Mouse (Mus musculus) T-helper 17 cell (primary cell): ENCODE results near the gene Fxyd6.

Experiments used
- in situ Hi-C, 2 experiments: fragments of 300-600 bp; cut with MboI, MseI; formaldehyde crosslinking; loops; 1 replicate in 1 of 2; 2 replicates in 1 of 2; pipeline ENCODE4 v1.15.1; 2025; ENCODE audit warnings: high pct_unique_total_duplicates in 2 of 2

The Fxyd6 gene

GRCm38 (mm10) chr9:45370117-45370561 lies at the start of gene Fxyd6:
Fxyd6 (plus strand) TSS chr9:45370185.
- in situ Hi-C loops: loop anchor here in 1 of 2 experiments (25.0 kb wide), 1 partner anchor 1617 kb away; the partner anchor contains the start of gene Gm4791

DNA sequence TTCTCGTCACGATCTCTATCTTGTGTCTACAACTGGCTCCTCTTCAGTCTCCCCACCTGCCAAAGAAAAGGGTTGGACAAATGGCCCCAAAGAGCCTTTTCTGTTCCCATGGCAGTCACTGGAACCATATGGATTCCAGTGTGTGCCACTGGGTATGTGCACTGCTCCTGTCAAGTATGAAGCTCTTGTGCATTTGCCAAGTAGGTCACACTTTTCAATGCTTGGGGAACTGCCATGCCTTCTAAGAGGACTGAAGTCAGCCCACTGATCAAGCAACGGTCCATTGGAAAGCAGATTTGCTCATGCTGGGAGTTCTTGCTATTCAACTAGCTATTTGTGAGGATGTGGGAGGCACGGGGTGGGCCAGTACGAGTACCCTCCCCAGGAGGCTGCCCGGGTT lies 48.5 kb upstream of the Fxyd6 start:
- in situ Hi-C loops: no loop called here

GRCm38 (mm10) chr9:45321946-45322430 lies 48.0 kb upstream of the Fxyd6 start:
- in situ Hi-C loops: no loop called here

DNA sequence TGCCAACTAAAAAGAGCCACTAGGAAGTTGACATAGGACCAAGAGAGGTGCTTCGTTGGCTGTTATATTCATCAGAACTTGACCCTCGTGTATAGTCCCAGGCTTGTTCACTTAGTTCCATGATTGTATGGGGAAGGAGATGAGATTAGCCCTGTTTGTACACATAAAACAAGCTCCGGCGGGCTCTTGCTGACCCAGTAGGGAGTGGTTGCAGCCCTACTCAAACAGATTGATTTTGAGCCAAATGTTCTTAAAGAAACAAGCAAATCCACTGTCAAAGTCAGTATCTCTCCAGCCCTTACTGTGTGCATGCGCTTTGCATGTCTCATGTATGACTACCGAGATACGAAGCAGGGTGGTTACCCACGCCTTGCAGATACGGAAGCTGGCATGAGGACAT lies 43.6 kb upstream of the Fxyd6 start:
- in situ Hi-C loops: no loop called here

DNA sequence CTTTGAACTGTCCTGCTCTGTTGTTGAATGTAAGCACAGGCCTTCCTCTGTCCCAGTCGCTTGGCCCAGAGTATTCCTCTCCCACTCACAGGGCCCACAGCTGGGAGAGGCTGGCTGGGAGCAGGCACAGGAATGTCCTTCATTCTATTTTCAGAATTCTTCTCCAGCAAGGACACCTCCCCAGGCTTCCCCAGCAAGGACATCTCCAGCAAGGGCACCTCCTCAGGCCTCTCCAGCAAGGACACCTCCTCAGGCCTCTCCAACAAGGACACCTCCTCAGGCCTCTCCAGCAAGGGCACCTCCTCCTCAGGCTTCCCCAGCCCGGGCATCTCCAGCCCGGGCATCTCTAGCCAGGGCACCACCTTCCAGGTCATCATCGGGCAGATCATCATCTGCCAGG lies 41.7 kb upstream of the Fxyd6 start:
- in situ Hi-C loops: no loop called here

GRCm38 (mm10) chr9:45329577-45329976 lies 40.4 kb upstream of the Fxyd6 start:
- in situ Hi-C loops: no loop called here

DNA sequence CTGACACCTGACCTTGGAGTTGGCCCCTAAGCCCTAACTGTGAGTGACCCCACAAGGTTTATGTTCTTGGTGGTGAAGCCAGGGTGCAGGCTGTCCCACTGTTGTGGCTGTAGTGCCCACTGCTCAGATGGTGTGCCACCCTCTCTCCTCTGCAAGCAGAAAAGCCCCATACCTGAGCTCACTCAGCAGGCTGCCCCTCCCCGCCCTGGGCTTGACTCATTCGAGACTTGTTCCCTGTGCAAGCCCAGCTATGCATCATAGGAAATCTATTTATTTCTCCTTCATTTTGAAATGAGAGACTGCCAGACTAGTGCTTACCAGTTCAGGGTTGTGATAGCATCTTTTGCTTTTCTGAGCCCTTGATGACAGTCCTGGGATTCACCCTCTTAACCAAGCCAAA lies 32.6 kb upstream of the Fxyd6 start:
- in situ Hi-C loops: no loop called here

- in situ Hi-C loops: no loop called here
Observed at GRCm38 (mm10) chr9:45343066-45343465, 26.9 kb upstream of the Fxyd6 start.

GRCm38 (mm10) chr9:45345516-45345915 lies 24.5 kb upstream of the Fxyd6 start:
- in situ Hi-C loops: no loop called here

DNA sequence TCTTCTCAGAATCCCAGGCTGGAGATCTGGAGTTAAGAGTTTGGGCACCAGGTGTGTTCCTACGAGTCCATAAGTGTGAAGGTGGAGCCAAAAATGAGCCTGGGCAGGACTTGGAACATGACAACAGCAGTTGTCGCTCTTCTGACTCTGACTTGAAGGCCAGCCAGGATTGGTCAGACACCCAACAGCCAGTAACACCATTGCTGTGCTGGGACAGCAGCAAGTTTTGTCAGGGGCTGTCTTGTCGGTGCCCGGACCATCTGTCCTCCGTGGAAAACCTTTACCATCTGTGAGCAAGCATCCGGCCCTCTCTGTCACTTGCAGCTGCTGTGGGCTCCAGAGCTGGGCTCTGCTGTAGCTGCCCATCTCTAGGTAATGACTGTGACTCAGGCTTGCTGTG lies 23.7 kb upstream of the Fxyd6 start:
- in situ Hi-C loops: no loop called here

DNA sequence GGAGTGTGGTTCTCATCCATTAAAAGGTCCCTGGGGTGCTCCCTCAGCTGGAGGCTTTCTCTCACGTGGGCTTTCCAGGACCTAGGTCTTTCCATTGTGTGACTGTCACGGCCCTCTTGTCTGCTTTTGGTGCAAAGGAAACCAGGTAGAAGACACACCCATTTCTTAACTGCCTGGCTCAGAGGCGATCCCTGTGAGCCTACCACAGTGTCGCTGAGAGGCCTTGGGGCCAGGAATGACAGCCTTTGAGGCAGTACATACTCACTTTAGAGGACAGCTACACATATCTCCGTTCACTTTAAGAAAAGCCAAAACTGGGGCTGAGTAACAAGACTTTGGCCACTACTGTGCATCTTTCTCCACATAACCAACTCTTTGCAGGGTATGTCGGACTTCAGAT lies 21.4 kb upstream of the Fxyd6 start:
- in situ Hi-C loops: no loop called here

GRCm38 (mm10) chr9:45349181-45349580 lies 20.8 kb upstream of the Fxyd6 start:
- in situ Hi-C loops: no loop called here

DNA sequence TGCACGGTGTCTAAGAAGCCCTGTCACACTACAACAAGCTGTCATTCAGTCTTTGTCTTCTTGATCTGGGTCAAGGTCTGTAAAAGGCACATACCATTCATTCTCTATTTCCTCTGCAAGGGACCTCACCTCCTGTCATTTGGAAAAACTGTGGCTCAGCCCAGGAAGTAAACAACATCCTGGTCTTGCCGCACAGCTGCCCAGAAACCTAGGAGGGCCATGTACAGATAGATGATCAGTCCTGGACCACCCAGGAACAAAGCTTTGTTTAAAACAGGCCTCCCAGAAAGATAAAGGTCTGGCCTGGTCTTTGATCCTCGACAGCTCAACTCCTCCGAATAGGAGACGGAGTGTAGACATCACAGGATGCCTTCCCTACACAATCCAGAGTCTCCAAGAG lies 20.1 kb upstream of the Fxyd6 start:
- in situ Hi-C loops: loop anchor here in 1 of 2 experiments (25.0 kb wide), 1 partner anchor 1637 kb away; the partner anchor contains the start of gene Gm4791

DNA sequence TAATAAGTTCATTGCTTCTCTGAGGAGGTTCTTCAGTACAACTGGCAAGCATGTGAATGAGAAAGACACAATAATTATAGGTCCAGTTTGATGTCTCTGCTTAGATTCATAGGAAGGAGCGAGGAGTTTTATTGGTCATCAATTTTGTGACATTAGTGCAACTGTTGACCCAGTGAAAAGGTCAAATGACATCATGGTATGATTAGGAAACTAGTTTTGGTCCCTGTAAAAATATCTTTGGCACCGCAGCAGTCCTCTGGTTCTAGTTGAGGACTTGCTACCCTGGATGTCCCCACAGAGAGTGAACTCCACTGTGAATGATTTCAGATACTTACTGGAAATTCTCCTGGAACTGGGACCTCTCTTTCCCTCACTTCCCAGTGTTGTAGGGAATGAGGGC lies 14.8 kb upstream of the Fxyd6 start:
- in situ Hi-C loops: loop anchor here in 1 of 2 experiments (25.0 kb wide), 1 partner anchor 1632 kb away; the partner anchor contains the start of gene Gm4791

DNA sequence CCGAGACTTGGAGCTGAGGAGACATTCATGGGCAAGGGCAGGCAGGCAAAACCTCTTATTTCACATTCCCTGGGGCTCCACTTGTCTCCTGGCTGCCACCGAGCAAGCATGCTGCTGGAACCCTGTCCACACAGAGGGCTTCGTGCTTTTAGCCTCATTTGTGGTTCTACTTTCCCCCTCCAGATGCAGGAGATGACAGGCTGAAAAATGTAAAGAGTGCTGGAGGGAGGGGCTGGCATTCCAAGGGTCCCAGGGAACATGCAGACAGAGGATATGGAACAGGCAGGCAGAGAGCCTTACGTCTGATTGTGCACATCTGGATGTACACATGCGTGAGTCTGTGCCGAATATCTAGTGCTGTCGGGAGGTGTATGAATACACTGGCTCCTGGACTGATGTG lies 11.6 kb upstream of the Fxyd6 start:
- in situ Hi-C loops: loop anchor here in 1 of 2 experiments (25.0 kb wide), 1 partner anchor 1629 kb away; the partner anchor contains the start of gene Gm4791

DNA sequence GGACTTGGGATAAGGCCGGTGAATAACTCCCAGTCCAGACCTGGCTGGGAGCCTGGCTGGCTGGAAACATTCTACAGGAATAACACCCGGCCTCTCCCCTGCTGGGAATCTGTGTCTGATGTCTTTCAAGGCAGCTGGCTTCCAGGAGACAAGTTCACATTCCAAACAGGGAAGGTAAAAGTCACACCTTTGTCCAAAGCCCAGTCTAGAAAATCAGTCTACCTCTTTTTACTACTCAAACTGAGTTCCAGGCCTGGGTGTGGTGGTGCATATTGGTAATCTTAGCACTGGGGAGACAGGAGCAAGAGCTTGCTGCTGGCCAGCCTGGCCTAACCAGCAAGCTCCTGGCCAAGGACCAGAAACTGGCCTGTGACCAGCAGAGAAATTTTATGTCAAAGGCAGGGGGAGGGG lies 7.9 kb upstream of the Fxyd6 start:
- in situ Hi-C loops: loop anchor here in 1 of 2 experiments (25.0 kb wide), 1 partner anchor 1625 kb away; the partner anchor contains the start of gene Gm4791

DNA sequence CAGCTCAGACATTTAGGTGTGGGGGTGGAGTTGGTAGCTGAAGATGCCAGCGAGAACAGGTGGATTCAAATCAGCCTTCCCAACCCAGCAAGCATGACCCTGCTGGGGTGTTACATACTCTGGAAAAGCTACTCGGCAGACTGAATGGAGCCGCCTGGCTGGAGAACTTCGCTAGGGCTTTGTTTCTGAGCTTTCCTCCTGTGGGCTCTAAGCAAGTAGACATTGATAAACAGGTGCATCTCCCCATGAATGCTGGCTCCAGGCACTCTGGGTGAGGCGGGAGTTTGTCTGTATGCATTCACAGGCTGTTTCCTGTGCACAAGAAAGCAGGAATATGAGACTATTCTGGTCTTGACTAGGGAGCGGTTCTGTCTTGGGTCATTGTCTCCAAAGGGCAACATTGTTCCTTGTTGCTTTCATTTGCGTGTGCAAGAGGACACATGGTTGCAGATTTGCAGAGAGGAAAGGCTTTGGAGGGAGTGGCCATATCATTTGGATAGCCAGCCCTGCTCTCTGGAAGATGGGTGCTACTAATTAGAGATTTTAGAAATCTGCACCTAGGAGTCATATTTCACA lies 6.3 kb upstream of the Fxyd6 start:
- in situ Hi-C loops: loop anchor here in 1 of 2 experiments (25.0 kb wide), 1 partner anchor 1624 kb away; the partner anchor contains the start of gene Gm4791

DNA sequence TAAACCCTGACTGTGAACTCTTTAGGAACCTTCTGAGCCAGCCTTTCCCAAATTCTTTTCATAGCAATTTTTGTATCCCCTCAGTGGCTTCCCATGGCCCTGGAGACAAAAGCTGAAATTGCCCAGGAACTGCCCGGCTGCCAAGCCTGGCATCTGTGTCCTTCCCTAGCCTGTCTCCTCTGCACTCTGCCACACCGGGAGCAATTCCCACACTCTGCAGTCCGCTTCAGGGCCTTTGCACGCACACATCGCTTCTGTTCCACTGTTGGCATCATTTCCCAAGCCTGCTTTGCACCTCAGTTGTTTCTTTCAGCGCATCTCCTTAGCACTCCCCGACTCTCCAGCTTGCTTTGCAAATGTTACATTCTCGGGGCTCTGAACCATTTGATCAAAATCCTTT lies 2.3 kb upstream of the Fxyd6 start:
- in situ Hi-C loops: loop anchor here in 1 of 2 experiments (25.0 kb wide), 1 partner anchor 1620 kb away; the partner anchor contains the start of gene Gm4791

- in situ Hi-C loops: loop anchor here in 1 of 2 experiments (25.0 kb wide), 1 partner anchor 1619 kb away; the partner anchor contains the start of gene Gm4791
Observed at GRCm38 (mm10) chr9:45368341-45368901, 1.6 kb upstream of the Fxyd6 start.

DNA sequence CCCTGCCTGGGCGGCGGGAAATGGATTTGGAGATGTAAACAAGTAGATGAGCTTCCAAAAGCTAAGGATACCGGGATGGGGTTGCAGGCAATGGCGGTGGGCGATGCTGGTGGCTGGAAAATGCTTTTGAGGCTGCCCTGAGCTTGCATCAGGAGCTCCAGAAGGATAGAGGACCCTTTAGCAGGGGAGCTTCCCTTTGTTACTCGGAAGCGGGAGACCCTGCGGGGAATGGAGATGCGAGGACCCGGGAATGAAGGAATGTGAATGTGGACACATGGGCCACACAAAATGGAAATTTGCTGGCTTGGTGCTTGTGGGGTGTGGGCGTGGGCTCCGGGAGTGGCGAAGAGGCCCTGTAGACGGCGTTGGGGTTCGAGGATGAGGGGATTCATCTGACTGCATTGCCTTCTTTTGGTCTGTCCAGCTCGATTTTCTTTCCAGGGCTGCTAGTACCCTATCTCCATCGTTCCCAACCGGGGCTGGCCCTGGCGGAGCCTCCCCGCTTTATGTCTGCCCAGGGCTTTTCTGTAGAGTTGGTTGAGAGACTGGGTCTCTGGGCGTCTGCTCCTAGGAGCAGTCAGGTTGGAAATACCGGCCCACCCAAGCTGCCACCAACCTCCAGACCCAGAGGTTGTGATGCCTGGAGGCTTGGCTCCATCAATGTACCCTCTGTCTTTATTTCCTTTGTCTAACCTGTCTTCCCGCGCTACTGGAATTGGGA lies 791 bp downstream of the Fxyd6 start:
- in situ Hi-C loops: loop anchor here in 1 of 2 experiments (25.0 kb wide), 1 partner anchor 1617 kb away; the partner anchor contains the start of gene Gm4791

- in situ Hi-C loops: loop anchor here in 1 of 2 experiments (25.0 kb wide), 1 partner anchor 1616 kb away; the partner anchor contains the start of gene Gm4791
Observed at GRCm38 (mm10) chr9:45371337-45371707, 1.3 kb downstream of the Fxyd6 start.

DNA sequence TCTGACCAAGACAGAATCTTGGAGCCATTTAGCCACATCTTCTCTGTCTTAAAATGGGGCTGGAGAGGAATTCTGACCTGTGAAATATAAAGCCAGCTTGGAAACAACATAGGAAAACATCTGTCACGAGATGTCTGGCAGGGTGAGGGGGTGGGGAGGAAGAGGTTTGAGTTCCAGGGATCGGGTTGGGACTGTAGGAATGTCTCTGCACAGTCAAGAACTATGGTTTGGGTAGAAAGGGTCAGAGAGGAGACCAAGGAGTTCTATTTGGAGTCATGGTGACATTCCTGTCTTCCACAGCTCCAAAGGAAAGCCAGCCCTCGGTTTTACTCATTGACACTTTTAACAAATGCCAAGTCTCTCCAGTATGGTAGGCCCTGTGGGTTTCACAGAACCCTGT lies 3.9 kb downstream of the Fxyd6 start:
- in situ Hi-C loops: loop anchor here in 1 of 2 experiments (25.0 kb wide), 1 partner anchor 1613 kb away; the partner anchor contains the start of gene Gm4791
